Mouse (Mus musculus) stomach, embryonic 16.5 days (tissue): ENCODE data around the gene Sycn. TPM values are rescaled to one million over a fixed set of nuclear protein-coding genes. Genes with fewer than 3 reads are reported as not detected.
A peak's percentile ranks its signal among the peaks of the same experiment; 100 is the strongest.

ENCODE experiments used
- ATAC-seq: fragments of 200-750 bp; cut with Nextera tagmentation; 2 replicates; pipeline ENCODE4 v1.8.0; 2017; ENCODE audit warnings: moderate number of reproducible peaks, moderate TSS enrichment; ENCODE audit not compliant: insufficient read depth, low FRiP score
- H3K27ac ChIP-seq: fragments of 300-500 bp; sonication (generic); 2 replicates; pipeline ENCODE4 v1.5.1; 2014; ENCODE audit warnings: low read length
- H3K27me3 ChIP-seq: fragments of 300-500 bp; sonication (generic); 2 replicates; pipeline ENCODE4 v1.6.1; 2014; ENCODE audit warnings: low read length, control low read depth, mixed read lengths; ENCODE audit not compliant: control insufficient read depth, insufficient read depth
- H3K36me3 ChIP-seq: fragments of 300-500 bp; sonication (generic); 2 replicates; pipeline ENCODE4 v1.6.1; 2014; ENCODE audit warnings: low read length; ENCODE audit not compliant: control insufficient read depth, insufficient read depth
- H3K4me1 ChIP-seq: fragments of 300-500 bp; sonication (generic); 2 replicates; pipeline ENCODE4 v1.6.1; 2014; ENCODE audit warnings: low read length, control low read depth, mixed read lengths; ENCODE audit not compliant: control insufficient read depth, insufficient read depth
- H3K4me2 ChIP-seq: fragments of 300-500 bp; sonication (generic); 2 replicates; pipeline ENCODE4 v1.6.1; 2014; ENCODE audit warnings: low read depth, low read length, mixed read lengths
- H3K4me3 ChIP-seq: fragments of 300-500 bp; sonication (generic); replicated peaks from 2 replicates; pipeline ENCODE4 v1.5.1; 2014; ENCODE audit warnings: mild to moderate bottlenecking, low read length
- H3K9ac ChIP-seq: fragments of 300-500 bp; sonication (generic); 2 replicates; pipeline ENCODE4 v1.6.1; 2014; ENCODE audit warnings: low read length
- H3K9me3 ChIP-seq: fragments of 300-500 bp; sonication (generic); replicated peaks from 2 replicates; pipeline ENCODE4 v1.6.1; 2016; ENCODE audit warnings: low read length, control low read depth; ENCODE audit not compliant: control insufficient read depth
- WGBS: fragments of 180-500 bp; shearing (Covaris S2); extraction: QIAGEN DNeasy Blood & Tissue Kit; methylation state at CpG from one replicate; pipeline ENCODE4 v1.1.7; 2014; 5-methylcytosine and 5-hydroxymethylcytosine counted together
- polyA plus RNA-seq: library from polyadenylated mRNA; unstranded; fragments of >200 nt; fragmentation: Nextera tagmentation; extraction: Ambion mirVana; gene quantifications from 2 replicates; pipeline ENCODE4 v1.2.1, GENCODE M21; 2015

Gene Sycn
- polyA plus RNA-seq, 1 experiment from 2014 or later: 124 TPM

DNA sequence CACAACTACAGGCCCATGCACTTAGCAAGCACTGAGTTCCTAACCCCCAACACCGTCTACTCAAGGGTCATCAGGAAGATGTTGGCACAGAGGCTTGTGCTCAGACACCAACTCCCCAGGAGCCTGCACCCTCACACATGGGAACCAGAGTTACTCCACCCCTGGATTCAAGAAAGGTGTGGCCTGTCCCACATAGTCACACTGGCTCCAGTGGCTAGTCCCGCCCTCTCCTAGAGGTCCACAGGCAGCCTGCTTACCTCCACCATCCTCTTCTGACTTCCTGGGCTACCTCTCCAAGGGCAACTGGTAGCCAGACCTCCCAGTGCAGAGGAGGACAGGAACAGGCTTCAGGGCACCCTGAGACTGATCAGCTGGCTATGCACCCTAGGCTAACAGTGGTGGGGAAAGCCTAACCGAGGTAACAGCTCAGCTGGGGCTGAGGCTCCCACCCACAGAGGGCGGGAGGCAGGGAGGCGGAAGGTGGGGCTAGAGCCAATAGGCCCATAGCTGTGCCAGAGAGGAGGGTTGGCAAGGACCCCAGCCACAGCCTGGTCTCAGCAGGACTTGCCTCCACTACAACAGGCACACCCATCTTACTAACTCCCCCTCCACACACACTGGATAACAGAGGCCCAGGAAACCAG lies 35.7 kb downstream of the Sycn start:
- 41% methylated on average over 5 of the region's 5 CpGs for WGBS
- H3K4me2 ChIP-seq: peak overlapping the region; percentile 14; the same call in 1 of the 2 replicates
- H3K27me3 ChIP-seq: no peaks in the 10 kb centered on the region
- peak overlapping the region; percentile 97 for H3K27ac ChIP-seq
- H3K36me3 ChIP-seq: no peaks in the 10 kb centered on the region
- peaks cover 66% of the 10 kb centered on the region for H3K4me1 ChIP-seq
- H3K4me3 ChIP-seq: no peak overlapping the region
- peak; percentile 79 for ATAC-seq
- H3K9ac ChIP-seq: peak overlapping the region; percentile 52
- H3K9me3 ChIP-seq: no peaks in the 10 kb centered on the region

- peak; percentile 83 for ATAC-seq
- Histone ChIP-seq H3K9ac (peak overlapping the region; percentile 52; the same call in 1 of the 2 replicates), H3K36me3 (no peaks in the 10 kb centered on the region), H3K9me3 (no peaks in the 10 kb centered on the region), H3K4me3 (no peak overlapping the region), H3K4me2 (peak overlapping the region; percentile 14), H3K27ac (peak overlapping the region; percentile 97), H3K27me3 (no peaks in the 10 kb centered on the region), H3K4me1 (peaks cover 67% of the 10 kb centered on the region)
- 62% methylated on average over 9 of the region's 9 CpGs for WGBS
These were observed 37.3 kb downstream of the Sycn start for GRCm38 (mm10) chr7:28577826-28578542.

GRCm38 (mm10) chr7:28578543-28579053 lies 37.9 kb downstream of the Sycn start:
- no peak overlapping the region for H3K4me2 ChIP-seq
- ATAC-seq: no peak
- H3K36me3 ChIP-seq: no peaks in the 10 kb centered on the region
- no peak overlapping the region for H3K4me3 ChIP-seq
- peaks cover 65% of the 10 kb centered on the region for H3K4me1 ChIP-seq
- H3K9me3 ChIP-seq: no peaks in the 10 kb centered on the region
- H3K9ac ChIP-seq: no peak overlapping the region
- WGBS: 63% methylated on average over 5 of the region's 5 CpGs
- H3K27ac ChIP-seq: peak overlapping the region; percentile 97
- no peaks in the 10 kb centered on the region for H3K27me3 ChIP-seq

- H3K4me3 ChIP-seq: no peak overlapping the region
- peaks cover 70% of the 10 kb centered on the region for H3K4me1 ChIP-seq
- no peak overlapping the region for H3K4me2 ChIP-seq
- no peaks in the 10 kb centered on the region for H3K9me3 ChIP-seq
- 65% methylated on average over 5 of the region's 5 CpGs for whole genome bisulfite sequencing
- no peaks in the 10 kb centered on the region for H3K36me3 ChIP-seq
- peak overlapping the region; percentile 43; the same call in 1 of the 2 replicates for H3K27ac ChIP-seq
- H3K27me3 ChIP-seq: no peaks in the 10 kb centered on the region
- 0 out of 2 replicates have a peak overlapping the region, but pooled peaks have one; percentile 23 for H3K9ac ChIP-seq
- ATAC-seq: no peak
These were observed 39.1 kb downstream of the Sycn start for GRCm38 (mm10) chr7:28579826-28580225.

GRCm38 (mm10) chr7:28581721-28582120 lies 41.0 kb downstream of the Sycn start:
- 67% methylated on average over 4 of the region's 4 CpGs for WGBS
- Histone ChIP-seq H3K27ac (peak overlapping the region; percentile 78), H3K9ac (no peak overlapping the region), H3K36me3 (no peaks in the 10 kb centered on the region), H3K4me1 (peaks cover 74% of the 10 kb centered on the region), H3K9me3 (no peaks in the 10 kb centered on the region), H3K4me2 (no peak overlapping the region), H3K27me3 (no peaks in the 10 kb centered on the region), H3K4me3 (no peak overlapping the region)
- 0 out of 2 replicates have a peak, but pooled peaks have one; percentile 11 for ATAC-seq

GRCm38 (mm10) chr7:28582841-28583240 lies 42.2 kb downstream of the Sycn start:
- H3K9ac ChIP-seq: no peak overlapping the region; the same call in 1 of the 2 replicates
- no peaks in the 10 kb centered on the region for H3K27me3 ChIP-seq
- H3K9me3 ChIP-seq: no peaks in the 10 kb centered on the region
- peak overlapping the region; percentile 78 for H3K27ac ChIP-seq
- no peak overlapping the region for H3K4me3 ChIP-seq
- no peak overlapping the region for H3K4me2 ChIP-seq
- H3K36me3 ChIP-seq: no peaks in the 10 kb centered on the region
- peaks cover 74% of the 10 kb centered on the region for H3K4me1 ChIP-seq
- no peak for ATAC-seq
- WGBS: 60% methylated on average over 11 of the region's 11 CpGs

GRCm38 (mm10) chr7:28583570-28584344 lies 43.1 kb downstream of the Sycn start:
- Histone ChIP-seq H3K9ac (0 out of 2 replicates have a peak overlapping the region, but pooled peaks have one; percentile 20), H3K4me2 (peak overlapping the region; percentile 3; the same call in 1 of the 2 replicates)
- peak; percentile 63; the same call in 1 of the 2 replicates for ATAC-seq

DNA sequence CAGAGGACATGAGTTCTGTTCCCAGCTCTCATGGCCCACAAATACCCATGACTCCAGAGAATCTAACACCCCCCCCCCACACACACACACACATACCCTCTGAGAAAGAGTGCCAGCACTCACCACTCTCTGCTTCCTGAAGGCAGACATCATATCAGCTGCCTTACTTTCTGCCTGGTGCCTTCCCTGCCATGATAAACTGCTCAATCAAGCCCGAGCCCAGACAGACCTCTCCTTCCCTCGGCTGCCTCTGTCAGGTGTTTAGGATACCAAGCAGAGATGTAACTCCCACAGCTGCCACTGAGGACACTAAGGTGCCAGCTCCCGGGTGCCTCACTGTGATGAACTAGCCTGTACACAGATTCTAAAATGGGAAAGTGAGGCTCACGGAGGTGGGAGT lies 43.8 kb downstream of the Sycn start:
- H3K27ac ChIP-seq: peak overlapping the region; percentile 87
- no peaks in the 10 kb centered on the region for H3K27me3 ChIP-seq
- ATAC-seq: no peak
- H3K4me2 ChIP-seq: no peak overlapping the region
- H3K36me3 ChIP-seq: no peaks in the 10 kb centered on the region
- H3K9me3 ChIP-seq: no peaks in the 10 kb centered on the region
- no peak overlapping the region for H3K4me3 ChIP-seq
- 48% methylated on average over 4 of the region's 4 CpGs for WGBS
- 0 out of 2 replicates have a peak overlapping the region, but pooled peaks have one; percentile 20 for H3K9ac ChIP-seq
- H3K4me1 ChIP-seq: peaks cover 63% of the 10 kb centered on the region

More at GRCm38 (mm10) chr7:28583570-28584344, 43.1 kb downstream of the Sycn start:
- Histone ChIP-seq H3K4me3 (no peak overlapping the region), H3K36me3 (no peaks in the 10 kb centered on the region), H3K27me3 (no peaks in the 10 kb centered on the region), H3K27ac (peak overlapping the region; percentile 87), H3K4me1 (peaks cover 70% of the 10 kb centered on the region), H3K9me3 (no peaks in the 10 kb centered on the region)
- 58% methylated on average over 8 of the region's 8 CpGs for WGBS
